ENCODE assay signal across 20 mouse cellular contexts in genomic region chr1:23265556-23266232, GRCm38 (mm10).
DNase-seq lines count a peak whose midpoint lies in the region; ATAC-seq and TF ChIP-seq lines count a peak whose summit lies in the region.
"Had no signal": no experiment of that assay in that cellular context is flagged by ENCODE, and none has a peak within 500 bp of the region (broad histone marks: within the 10 kb centered on the region; RNA-seq: fewer than 3 reads in every experiment).

No protein-coding gene starts in this region.

- H3K9ac ChIP-seq in liver, adult 2 months (ENCODE audit: low read depth, low read length): no peak overlapping the region
- no peak overlapping the region for H3K9ac ChIP-seq in liver, embryonic 11.5 days (ENCODE audit: low read depth, low read length)
- H3K9ac ChIP-seq in intestine, embryonic 15.5 days: no peak overlapping the region
- H3K9ac ChIP-seq in forebrain, embryonic 15.5 days (replicated peaks): no peak overlapping the region
- H3K9ac ChIP-seq: forebrain, embryonic 12.5 days; hindbrain, embryonic 15.5 days; liver, embryonic 14.5 days; midbrain, embryonic 13.5 days; neural tube, embryonic 15.5 days had no signal

- H3K9me3 ChIP-seq in liver, embryonic 11.5 days (ENCODE audit: control insufficient read depth, low read length): no peaks in the 10 kb centered on the region
- H3K9me3 ChIP-seq in intestine, embryonic 15.5 days: no peaks in the 10 kb centered on the region
- no peaks in the 10 kb centered on the region for H3K9me3 ChIP-seq in forebrain, embryonic 15.5 days
- H3K9me3 ChIP-seq: forebrain, embryonic 12.5 days; hindbrain, embryonic 15.5 days; midbrain, embryonic 13.5 days; neural tube, embryonic 15.5 days had no signal

- no peak for ATAC-seq in liver, embryonic 11.5 days (replicated peaks; ENCODE audit: low FRiP score)
- peak; percentile 75 for ATAC-seq in intestine, embryonic 15.5 days
- ATAC-seq in frontal cortex, adult (ENCODE audit: low TSS enrichment): no peak
- ATAC-seq in forebrain, embryonic 15.5 days (replicated peaks): no peak
- ATAC-seq: midbrain, embryonic 13.5 days had no signal

- no peak overlapping the region for H3K4me3 ChIP-seq in liver, adult 2 months (ENCODE audit: insufficient read depth, low read depth, low read length)
- no peak overlapping the region for H3K4me3 ChIP-seq in liver, embryonic 11.5 days (ENCODE audit: low read depth, low read length)
- H3K4me3 ChIP-seq in intestine, embryonic 15.5 days (replicated peaks): no peak overlapping the region
- no peak overlapping the region for H3K4me3 ChIP-seq in forebrain, embryonic 15.5 days
- H3K4me3 ChIP-seq: forebrain, embryonic 12.5 days; hindbrain, embryonic 15.5 days; midbrain, embryonic 13.5 days; neural tube, embryonic 15.5 days had no signal

- no peak overlapping the region for H3K4me2 ChIP-seq in liver, embryonic 11.5 days
- no peak overlapping the region for H3K4me2 ChIP-seq in intestine, embryonic 15.5 days (replicated peaks)
- no peak overlapping the region for H3K4me2 ChIP-seq in forebrain, embryonic 15.5 days (replicated peaks)
- H3K4me2 ChIP-seq: forebrain, embryonic 12.5 days; hindbrain, embryonic 15.5 days; midbrain, embryonic 13.5 days; neural tube, embryonic 15.5 days had no signal

- intact Hi-C loops in gastrocnemius, postnatal 14 days (cut with DNase I; ENCODE audit: low total_unique reads): no loop called here

- peak; percentile 78 for DNase-seq in liver, adult 2 months (ENCODE audit: extremely low read depth, low read depth, low spot score)
- no peak for DNase-seq in liver, embryonic 11.5 days (ENCODE audit: low spot score)
- peak; percentile 64 to 72 for DNase-seq in kidney, adult 8-10 months
- peak; percentile 58 to 69 for DNase-seq in kidney, postnatal 25 days
- DNase-seq in gastrocnemius, postnatal 14 days: no peak
- DNase-seq: adrenal gland, postnatal 14 days; cerebellum, adult 8-10 months; embryo, embryonic 11 days; heart, postnatal 14 days; right cerebral cortex, postnatal 25 days; thymus, postnatal 4 days had no signal

- 30% methylated on average over 3 of the region's 3 CpGs for WGBS in liver, adult 2 months
- WGBS in liver, embryonic 11.5 days: 78% methylated on average over 3 of the region's 3 CpGs
- 54% methylated on average over 3 of the region's 3 CpGs for WGBS in intestine, embryonic 15.5 days
- WGBS in forebrain, embryonic 15.5 days: 72% methylated on average over 3 of the region's 3 CpGs

- no peak for TF ChIP-seq CTCF in liver, adult 2 months (IDR thresholded peaks at IDR 0.05; ENCODE audit: low read depth, low read length)

- H3K4me1 ChIP-seq in liver, adult 2 months (ENCODE audit: control insufficient read depth, insufficient read depth, low read length): peaks cover 20% of the 10 kb centered on the region
- H3K4me1 ChIP-seq in liver, embryonic 11.5 days (replicated peaks; ENCODE audit: control insufficient read depth, insufficient read depth, low read length): peaks cover 4% of the 10 kb centered on the region; the same call in 1 of the 2 replicates
- H3K4me1 ChIP-seq in intestine, embryonic 15.5 days (replicated peaks): peaks cover 6% of the 10 kb centered on the region; the same call in 1 of the 2 replicates
- H3K4me1 ChIP-seq in forebrain, embryonic 15.5 days: peaks cover 5% of the 10 kb centered on the region; the same call in 1 of the 2 replicates

- H3K27ac ChIP-seq in liver, adult 2 months (replicated peaks; ENCODE audit: insufficient read depth, low read depth, low read length): peak overlapping the region; percentile 70
- H3K27ac ChIP-seq in liver, embryonic 11.5 days (ENCODE audit: low read depth, low read length): no peak overlapping the region
- peak overlapping the region; percentile 66 for H3K27ac ChIP-seq in intestine, embryonic 15.5 days
- no peak overlapping the region for H3K27ac ChIP-seq in forebrain, embryonic 15.5 days (replicated peaks)
- H3K27ac ChIP-seq: forebrain, embryonic 12.5 days; hindbrain, embryonic 15.5 days; liver, embryonic 14.5 days; macrophage; midbrain, embryonic 13.5 days; neural tube, embryonic 15.5 days had no signal

- H3K27me3 ChIP-seq in liver, adult 2 months (ENCODE audit: control insufficient read depth, insufficient read depth, low read length): no peaks in the 10 kb centered on the region
- H3K27me3 ChIP-seq in liver, embryonic 11.5 days (replicated peaks; ENCODE audit: control insufficient read depth, insufficient read depth, low read length): no peaks in the 10 kb centered on the region
- no peaks in the 10 kb centered on the region for H3K27me3 ChIP-seq in intestine, embryonic 15.5 days (replicated peaks)
- H3K27me3 ChIP-seq in forebrain, embryonic 15.5 days: no peaks in the 10 kb centered on the region
- H3K27me3 ChIP-seq: forebrain, embryonic 12.5 days; hindbrain, embryonic 15.5 days; midbrain, embryonic 13.5 days; neural tube, embryonic 15.5 days had no signal

- TF ChIP-seq POLR2A in liver, adult 2 months (IDR thresholded peaks at IDR 0.05; ENCODE audit: extremely low read depth, insufficient read depth, low read length): no peak

- peaks cover 8% of the 10 kb centered on the region for H3K36me3 ChIP-seq in liver, adult 2 months (ENCODE audit: control insufficient read depth, insufficient read depth, low read length)
- 0 out of 2 replicates have a peak, but pooled peaks cover 2% of the 10 kb centered on the region for H3K36me3 ChIP-seq in liver, embryonic 11.5 days (ENCODE audit: control insufficient read depth, insufficient read depth, low read length)
- H3K36me3 ChIP-seq in intestine, embryonic 15.5 days: no peaks in the 10 kb centered on the region
- H3K36me3 ChIP-seq in forebrain, embryonic 15.5 days: 0 out of 2 replicates have a peak, but pooled peaks cover 3% of the 10 kb centered on the region
- H3K36me3 ChIP-seq: hindbrain, embryonic 15.5 days; neural tube, embryonic 15.5 days had no signal

- peaks cover 12% of the 10 kb centered on the region; the same call in 1 of the 2 replicates for H3K79me2 ChIP-seq in liver, adult 2 months (ENCODE audit: control insufficient read depth, insufficient read depth, low read length)

Comparison
In these comparisons a context has a peak if more than half of its experiments do, and no peak if none do; other contexts are left out.
1. DNase-seq: peak in liver, adult 2 months (single experiment), kidney, adult 8-10 months (2 of 2) and kidney, postnatal 25 days (2 of 2); none in liver, embryonic 11.5 days (single experiment) and gastrocnemius, postnatal 14 days (single experiment).
2. H3K27ac ChIP-seq: peak in liver, adult 2 months (single experiment) and intestine, embryonic 15.5 days (single experiment); none in liver, embryonic 11.5 days (single experiment) and forebrain, embryonic 15.5 days (single experiment).